Mouse (Mus musculus) CD4-positive helper T cell, adult 2 months (primary cell): Measurements from ENCODE around the gene Uts2.

Source experiments
- DNase-seq: peaks from one replicate; pipeline ENCODE4 v3.0.0-alpha.2; 2012; ENCODE audit warnings: low read depth, missing footprints, low spot score

Uts2 gene

DNA sequence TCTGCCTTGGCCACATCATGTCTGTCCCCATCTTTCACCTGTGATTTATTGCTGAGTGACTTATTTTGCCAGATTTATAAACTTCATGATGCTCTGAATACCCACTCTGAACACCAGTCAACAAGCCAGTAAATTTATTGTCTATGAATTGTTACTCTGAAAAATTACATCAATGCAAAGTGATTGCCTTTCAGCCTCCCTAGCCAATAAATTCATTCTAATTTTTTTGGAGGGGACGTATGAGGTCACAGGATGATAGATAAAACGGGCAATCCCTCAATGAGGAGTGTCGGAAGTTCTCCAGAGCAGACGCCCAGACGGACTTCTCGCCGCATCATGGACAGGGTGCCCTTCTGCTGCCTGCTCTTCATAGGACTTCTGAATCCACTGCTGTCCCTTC, at the start of gene Uts2:
Uts2 (plus strand) TSS at position 301 of the 400 bp plus-strand sequence.
- no peak for DNase-seq

DNA sequence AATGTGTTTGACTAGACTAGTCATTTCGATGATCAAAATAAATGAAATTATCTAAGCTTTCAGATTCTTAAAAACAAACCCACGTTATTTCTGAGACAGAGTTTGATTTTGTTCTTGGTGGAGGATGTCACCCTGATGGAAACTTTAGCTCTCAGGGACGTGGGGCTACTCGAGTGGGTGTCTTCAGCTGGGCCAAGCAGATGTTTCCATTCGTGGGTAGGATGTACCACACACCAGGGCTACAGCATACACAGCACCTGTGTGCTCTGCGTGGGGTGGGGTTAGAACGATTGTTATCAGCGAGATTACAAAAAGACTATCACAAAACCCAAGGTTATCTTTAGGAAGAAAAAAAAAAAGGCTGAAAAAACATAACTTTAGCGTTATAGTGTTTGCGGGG, 45.9 kb upstream of the Uts2 start:
- DNase-seq = peak; percentile 51

DNA sequence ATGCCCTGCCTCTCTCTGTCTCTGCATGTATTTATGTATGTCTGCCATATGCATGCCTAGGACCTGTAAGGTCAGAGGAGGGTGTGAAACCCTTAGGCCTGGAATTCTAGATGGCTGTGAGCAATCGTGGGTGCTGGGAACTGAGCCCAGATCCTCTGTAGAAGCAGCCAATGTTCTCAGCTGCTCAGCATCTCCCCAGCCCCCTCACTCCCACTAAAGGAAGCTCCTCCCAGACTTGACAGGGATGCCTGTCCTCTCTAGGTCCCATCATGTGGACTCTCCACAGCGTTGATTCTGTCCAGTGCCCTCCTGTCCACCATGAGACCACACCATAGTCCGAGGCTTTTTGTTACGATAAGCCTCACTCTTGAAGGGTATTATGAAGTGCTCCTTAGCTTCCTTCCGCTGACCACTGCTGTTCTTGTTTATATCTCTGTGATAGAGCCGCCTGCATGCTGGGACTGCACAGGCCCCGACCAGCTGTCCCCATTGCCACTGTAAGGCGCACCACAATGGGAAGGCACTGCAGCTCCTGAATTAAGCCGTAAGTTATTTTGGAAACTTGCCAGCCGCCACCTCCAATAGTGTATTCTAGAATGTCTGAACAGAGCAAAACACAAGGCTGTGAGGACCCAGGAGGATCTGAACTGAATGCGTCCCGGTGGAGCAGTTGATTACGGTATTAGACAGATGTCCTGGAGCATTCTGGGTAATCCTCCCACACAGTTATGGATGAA, 40.4 kb upstream of the Uts2 start:
- no peak for DNase-seq

DNA sequence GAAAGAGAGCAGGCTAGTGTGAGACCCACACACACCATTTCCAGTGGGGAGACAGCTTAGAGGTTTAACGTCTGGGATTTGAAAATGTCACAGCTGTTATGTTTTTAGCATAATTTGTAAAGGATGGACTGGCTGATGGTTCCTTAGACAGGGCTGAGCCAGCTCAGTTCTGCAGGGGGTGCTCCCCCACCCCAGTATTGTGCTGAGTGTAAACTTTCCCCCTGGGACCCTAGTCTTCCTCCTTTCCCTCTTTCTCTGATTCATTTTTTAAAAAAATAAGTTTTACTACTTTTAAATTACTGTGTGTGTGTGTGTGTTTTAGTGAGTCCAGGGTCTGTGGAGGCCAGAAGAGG, 39.8 kb upstream of the Uts2 start:
- DNase-seq = no peak

DNA sequence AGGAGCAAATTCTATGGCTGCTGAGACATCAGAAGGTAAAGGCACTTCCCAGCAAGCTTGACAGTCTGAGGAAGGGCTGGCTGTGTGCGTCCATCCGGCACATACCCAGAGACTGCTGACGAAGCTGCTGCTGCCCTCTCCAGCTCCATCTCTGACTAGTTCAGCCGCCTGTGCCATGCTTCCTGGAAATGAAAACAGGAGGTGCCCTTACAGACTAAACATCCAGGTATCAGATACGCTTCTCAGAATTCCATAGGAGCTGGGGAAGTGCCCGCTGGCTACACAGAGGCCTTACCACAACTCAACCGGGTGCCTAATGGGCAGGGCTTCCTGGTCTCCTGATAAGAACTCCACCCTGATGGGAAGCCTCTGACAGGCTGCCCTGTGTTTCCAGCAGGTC, 38.4 kb upstream of the Uts2 start:
- no peak for DNase-seq

DNA sequence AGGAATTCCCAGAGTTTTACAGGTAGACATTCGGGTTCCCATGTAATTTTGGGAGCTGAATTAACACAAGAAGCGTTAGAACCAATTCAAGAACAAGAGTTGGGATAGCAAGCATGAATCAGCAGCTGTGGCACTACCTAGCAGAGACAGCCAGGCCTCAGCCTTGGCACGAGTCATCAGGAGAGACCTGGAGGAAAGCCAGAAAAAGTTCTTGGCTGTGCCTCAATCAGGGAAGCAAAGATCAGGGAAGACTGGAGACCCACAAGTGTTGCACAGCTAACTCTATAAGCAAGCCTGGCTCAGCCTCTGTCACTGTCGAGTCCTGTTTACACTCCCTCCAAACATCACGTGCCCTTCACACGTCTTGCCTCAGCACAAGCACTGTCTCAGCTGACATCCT, 34.7 kb upstream of the Uts2 start:
- DNase-seq = no peak

DNA sequence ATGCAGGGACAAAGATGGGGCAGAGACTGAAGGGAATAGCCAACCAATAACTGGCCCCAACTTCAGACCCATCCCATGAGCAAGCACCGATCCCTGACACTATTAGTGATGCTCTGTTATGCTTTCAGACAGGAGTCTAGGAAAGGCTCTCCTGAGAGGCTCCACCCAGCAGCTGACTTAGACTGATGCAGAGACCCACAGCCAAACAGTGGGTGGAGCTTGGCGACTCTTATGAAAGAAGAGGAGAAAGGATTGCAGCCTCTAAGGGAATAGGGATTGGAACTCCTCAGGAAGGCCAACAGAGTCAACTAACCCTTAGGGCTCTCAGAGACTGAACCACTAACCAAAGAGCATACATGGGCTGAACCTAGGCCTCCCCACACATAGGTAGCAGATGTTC, 33.2 kb upstream of the Uts2 start:
- no peak for DNase-seq

DNA sequence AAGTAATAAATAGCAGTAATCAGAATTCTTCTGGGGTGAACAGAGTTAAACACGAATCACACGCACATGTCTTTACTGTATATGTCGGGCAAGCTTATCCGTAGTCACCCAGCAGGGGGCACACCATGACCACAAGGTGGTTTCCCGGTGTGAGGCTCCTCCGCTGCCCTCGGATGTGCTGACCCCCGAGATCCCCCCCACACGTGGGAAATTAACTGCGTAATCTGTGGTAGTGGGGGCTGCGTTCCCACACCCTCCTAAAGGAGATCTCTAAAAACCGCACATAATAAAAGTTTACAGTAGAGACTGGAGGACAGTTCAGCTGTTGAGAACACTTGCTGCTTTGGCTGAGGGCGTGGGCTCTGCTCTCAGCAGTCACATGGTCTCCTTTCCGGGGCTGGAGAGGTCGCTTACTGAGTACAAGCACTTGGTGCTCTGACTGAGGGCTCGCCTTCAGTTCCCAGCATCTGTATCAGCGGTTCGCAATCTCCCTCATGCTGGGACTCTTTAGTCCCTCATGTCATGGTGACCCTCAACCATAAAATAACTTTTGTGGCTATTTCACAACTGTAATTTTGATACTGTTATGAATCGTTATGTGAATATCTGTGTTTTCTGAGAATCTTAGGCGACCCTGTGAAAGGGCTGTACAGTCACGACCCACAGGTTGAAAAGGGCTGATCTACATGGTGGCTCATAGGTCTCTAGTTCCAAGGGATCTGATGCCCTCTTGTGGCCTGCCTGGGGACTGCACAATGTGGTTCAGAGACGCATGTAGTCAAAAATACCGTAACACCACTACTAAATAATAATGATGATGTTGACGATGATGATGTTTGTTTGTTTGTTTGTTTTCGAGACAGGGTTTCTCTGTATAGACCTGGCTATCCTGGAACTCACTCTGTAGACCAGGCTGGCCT, 32.0 kb upstream of the Uts2 start:
- DNase-seq = peak; percentile 89

DNA sequence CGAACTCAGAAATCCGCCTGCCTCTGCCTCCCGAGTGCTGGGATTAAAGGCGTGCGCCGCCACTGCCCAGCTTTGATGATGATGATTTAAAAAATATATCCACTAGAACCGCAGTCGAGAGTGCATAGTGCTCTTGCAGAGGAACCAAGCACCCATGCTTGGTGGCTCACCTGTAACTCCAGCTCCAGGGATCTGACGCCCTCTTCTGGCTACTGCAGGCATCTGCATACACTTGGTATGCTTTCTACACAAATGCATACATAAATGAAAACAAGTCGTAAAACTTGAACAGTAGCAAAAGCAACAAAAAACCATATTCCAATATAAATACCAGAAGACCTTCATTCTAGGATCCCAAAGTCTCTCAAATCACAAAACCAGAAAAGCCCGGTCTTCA, 31.3 kb upstream of the Uts2 start:
- DNase-seq = peak; percentile 58

DNA sequence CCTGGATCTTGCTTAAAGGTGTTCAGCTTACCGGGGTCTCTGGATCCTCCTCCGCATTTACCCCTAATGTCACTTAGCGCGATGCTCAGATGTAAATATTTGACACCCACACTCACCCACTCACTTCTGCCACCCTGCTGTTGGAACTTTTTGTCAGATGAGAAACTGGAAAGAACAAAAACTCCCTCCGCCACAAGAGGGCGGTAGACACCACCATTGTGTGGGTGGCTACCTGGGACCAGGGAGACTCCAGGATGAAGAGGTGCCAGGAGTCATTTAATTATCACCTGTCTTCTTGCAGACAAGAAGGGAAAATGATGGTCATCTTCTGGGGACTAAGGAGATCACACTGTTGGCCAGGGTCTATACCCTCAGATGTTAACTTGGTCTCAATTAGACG, 30.3 kb upstream of the Uts2 start:
- DNase-seq = peak; percentile 67

DNA sequence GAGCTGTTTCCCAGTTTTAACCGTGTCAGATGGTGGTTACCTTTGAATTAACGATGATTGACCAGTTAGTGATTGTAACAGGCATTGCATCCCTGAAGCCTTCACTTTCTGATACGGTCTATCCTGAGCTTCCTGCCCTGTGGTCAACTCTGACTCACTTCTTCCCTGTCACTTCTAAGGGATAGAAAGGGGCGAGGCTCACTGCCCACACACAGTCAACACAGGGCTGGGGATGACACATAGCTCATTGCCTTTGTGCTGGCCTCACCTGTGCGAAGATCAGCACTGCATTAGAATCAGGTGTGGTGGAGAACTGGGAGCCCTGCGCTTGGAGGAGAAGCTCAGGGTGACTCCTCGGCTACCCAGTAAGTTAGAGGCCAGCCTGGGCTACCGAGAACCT, 27.9 kb upstream of the Uts2 start:
- no peak for DNase-seq

DNA sequence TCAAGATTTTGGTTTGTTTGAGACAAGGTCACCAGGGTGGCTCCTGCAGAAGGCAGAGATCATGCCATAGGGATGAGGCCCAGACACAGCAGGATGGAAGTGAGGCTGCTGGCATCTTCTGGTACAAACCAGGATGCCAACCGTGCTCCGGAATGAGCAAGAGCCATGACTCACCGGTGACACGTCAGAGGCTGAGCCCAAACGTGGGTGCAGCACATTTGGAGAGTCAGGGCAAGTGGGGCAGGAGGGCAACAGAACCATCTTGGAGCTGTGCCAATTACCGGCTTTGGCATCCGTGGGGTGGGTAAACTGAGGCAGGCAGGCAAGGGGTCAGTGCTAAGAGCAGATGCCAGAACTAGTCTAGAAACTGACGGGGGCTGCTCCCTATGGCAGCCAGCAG, 23.6 kb upstream of the Uts2 start:
- DNase-seq = no peak

DNA sequence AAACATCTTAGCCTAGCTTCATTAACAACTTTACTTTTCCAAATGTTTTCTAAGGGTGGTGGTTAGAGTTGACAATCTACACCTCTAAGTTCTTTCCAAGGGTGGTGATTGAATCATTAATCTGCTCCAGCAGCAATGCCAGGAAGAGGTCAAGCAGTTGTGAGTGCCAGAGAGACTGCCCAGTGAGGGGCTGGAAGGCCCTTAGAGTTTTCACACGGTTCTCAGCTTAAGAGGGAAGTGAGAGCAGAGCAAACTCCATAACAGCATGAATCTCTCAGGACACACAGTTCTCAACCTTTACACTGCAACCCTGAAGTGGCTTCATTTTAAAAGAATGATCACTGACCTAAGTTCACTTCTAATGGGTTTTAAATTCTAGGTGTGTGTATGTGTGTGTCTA, 21.8 kb upstream of the Uts2 start:
- DNase-seq = no peak

DNA sequence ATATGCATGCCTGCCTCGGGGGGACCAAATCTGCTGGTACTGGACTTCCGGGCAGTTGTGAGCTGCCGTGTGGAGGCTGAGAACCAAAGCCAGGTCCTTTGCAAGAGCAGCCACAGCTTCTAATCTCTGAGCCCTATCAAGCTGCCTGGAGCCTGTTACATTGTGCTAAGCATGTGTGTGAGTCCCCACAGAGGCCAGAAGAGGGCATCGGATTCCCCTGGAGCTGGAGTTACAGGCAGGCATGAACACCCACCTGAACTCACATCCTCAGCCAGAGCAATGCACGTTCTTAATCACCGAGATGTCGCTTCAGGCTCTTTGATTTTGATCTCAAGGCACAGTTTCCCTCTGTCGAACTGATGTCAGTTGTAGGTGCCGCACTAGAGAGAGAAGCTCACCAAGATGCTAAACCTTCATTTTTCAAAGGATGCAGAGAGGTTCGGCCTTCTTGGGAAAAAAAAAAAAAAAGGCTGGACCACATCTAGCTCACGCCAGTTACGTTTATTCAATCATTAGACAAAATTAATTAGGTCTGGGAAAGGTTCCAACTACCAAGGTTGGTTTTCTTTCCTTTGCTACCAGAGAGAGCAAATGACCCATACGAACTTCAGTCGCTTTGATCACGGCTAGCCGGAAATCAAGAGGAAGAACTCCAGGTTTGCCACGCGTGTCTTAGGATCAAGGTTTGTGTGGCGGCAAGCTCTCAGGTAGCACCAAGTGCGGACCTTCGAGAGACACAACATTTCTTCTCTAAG, 18.6 kb upstream of the Uts2 start:
- DNase-seq = no peak

DNA sequence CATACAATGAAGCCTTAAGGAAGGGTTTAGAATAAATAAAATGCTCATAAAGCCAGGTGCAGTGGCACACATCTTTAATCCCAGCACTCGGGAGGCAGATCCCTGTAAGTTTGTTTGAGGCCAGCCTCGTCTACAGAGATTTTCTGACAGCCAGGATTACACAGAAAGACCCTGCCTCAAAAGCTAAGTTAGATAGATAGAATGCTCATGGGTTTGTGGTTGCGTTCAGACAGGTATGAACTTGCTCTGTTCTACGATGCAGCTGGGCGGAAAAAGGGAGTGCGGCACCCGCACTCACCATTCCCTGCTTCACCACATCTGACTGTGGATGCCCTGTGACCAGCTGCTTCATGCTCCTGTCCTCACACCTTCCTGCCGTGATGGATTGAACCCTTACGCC, 17.4 kb upstream of the Uts2 start:
- no peak for DNase-seq

DNA sequence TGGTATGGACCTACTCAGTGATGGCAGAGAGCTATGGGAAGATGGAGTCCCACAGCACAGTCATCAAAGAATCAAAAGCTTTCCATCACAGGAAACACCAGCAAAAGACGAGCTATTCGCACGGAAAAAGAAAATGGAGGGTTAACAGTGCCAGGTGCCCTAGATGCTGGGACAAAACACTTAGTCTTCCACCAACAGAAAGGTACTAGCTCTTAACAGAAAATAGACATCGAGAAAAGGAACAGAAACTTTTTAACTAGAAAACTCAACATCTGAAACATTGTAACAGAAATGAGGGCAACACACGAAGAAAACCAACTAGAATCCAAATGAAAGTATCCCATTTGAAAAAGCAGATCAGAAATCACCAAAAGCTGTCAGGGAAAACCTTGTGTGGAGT, 16.7 kb upstream of the Uts2 start:
- no peak for DNase-seq

DNA sequence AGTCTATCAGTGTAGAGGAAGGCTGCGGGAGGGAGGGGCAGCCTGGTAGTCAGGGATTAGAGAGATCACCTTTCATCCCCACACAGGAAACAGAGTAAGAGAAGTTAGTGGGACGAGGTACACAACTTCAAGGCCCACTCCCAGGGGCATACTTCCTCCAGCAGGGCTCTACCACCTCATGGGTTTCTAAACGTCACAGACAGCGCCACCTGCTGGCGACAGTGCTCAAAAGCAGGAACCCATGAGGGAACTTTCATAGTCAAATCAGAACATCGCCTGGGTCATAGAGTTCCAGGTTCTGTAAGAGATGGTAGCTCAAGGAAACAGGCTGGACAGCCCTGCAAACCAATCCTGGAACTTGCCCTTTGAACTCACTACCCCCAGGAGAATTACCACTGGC, 6.7 kb upstream of the Uts2 start:
- peak; percentile 34 for DNase-seq

DNA sequence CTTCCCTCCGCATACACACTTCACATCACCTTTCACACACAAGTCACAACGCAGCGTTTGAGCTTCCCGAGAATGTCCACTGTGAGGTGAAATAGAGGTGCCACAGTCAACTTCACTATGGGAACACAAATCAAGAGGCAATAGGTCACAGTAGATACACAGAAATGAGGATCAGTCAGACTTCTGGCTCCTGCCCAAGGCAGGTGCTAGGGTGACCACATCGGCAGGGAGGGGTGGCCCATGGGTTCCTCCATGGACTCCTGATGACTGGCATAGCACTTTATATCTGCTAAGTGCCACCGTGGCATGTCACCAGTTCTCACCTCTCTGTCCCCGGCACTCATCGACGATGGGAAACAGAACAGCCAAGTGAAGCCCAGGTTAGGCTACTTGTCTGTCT, 1.7 kb downstream of the Uts2 start:
- DNase-seq = no peak

DNA sequence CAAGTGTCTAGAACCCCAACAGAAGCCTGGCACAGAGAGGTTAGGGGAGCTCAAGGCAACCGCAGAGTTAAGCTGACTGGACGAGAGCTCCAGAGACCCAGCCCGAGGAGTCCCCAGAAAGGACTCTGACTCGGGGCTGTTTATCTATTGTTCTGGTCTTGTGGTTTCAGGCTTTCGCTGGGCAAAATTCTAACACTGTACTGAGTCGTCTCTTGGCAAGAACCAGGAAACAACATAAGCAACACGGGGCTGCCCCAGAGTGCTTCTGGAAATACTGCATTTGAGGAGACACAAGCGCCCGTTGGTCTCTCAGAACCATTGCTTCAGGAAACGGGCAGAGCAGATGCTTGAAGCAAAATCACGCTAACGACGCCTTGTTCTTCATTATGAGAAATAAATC, 4.5 kb downstream of the Uts2 start:
- DNase-seq = no peak

DNA sequence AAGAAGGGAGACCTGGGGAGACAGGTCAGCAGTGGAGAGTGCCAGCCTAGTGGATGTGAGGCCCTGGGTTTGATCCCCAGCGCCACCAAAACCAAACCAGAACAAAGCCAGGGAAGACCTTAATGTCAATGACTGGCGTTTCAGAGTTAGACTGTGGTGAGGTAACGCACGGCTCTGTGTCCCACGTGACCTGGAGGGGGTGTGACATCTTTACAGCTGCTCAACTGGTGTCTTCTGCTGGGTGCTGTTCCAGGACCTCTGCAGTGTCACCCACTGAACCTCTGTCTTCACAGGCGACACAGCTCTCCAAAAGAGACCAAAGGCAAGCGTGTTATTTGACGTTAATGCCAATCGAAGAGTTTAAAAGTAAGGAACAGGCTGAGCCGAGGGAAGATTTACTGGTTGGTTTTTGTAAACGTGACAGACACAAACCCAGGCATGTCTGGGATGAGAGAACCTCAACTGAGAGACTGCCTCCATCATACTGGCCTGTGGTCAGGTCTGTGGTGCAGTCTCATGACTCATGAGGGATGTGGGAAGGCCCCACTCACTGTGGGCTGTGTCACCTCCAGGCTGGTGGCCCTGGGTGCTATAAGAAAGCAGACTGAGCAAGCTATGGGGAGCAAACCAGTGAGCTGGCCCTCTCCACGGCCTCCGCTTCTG, 8.9 kb downstream of the Uts2 start:
- peak; percentile 67 for DNase-seq

DNA sequence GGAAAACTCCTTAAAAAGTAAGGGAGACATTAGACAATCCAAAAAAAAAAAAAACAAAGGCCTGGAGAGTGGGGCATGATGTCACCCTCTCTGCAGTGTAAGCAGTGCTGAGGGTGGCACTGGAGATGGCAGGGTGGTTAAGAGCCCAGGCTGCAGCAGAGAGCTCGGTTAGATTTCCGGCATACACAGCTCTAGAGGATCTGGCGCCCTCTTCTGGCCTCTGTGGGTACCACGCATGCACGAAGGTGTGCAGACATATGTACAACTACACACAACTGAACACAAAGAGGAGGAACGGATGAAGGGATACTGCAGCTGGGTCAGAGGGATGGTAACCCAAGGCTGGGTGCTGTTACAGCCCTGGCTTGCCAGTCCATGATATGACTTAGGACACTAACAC, 10.0 kb downstream of the Uts2 start:
- DNase-seq = peak; percentile 59

DNA sequence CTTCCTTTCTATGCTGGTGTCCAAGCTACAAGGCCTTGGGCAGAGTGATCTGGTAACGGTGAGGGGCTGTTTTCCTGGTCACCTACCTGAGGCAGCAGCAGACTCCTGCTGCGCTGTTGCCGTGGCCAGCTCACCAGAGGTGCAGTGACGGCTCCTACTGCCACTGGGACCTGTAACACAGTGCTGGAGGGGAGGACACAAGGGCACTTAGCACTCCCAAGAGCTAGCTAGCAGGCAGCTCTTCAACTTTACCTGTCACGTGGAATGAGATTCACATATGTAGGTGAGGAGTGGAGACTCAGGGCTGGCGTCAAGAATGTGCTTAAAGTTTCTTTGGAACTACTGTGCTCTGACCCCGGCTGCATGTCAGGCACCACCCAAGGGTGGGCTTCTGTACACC, 13.4 kb downstream of the Uts2 start:
- no peak for DNase-seq
